ENCODE assay signal across 14 mouse cellular contexts in genomic region chr8:118830291-118830690, GRCm38 (mm10).
DNase-seq lines count a peak whose midpoint lies in the region; ATAC-seq lines count a peak whose summit lies in the region.
"Had no signal": no experiment of that assay in that cellular context is flagged by ENCODE, and none has a peak within 500 bp of the region (broad histone marks: within the 10 kb centered on the region; RNA-seq: fewer than 3 reads in every experiment).

No protein-coding gene starts in this region.

- H3K4me1 ChIP-seq in neural tube, embryonic 13.5 days (replicated peaks), result peaks cover 32% of the 10 kb centered on the region
- H3K4me1 ChIP-seq in neural tube, embryonic 15.5 days, result peaks cover 35% of the 10 kb centered on the region
- H3K4me1 ChIP-seq in stomach, embryonic 14.5 days (ENCODE audit: control insufficient read depth, insufficient read depth, low read length), result no peaks in the 10 kb centered on the region

- no peak overlapping the region for H3K4me3 ChIP-seq in neural tube, embryonic 13.5 days
- H3K4me3 ChIP-seq in neural tube, embryonic 15.5 days (replicated peaks), result no peak overlapping the region
- no peak overlapping the region for H3K4me3 ChIP-seq in stomach, embryonic 14.5 days (ENCODE audit: low read depth, low read length)

- no peaks in the 10 kb centered on the region for H3K9me3 ChIP-seq in neural tube, embryonic 13.5 days
- H3K9me3 ChIP-seq in neural tube, embryonic 15.5 days (replicated peaks), result no peaks in the 10 kb centered on the region
- no peaks in the 10 kb centered on the region for H3K9me3 ChIP-seq in stomach, embryonic 14.5 days (ENCODE audit: control insufficient read depth, low read depth, low read length)

- H3K9ac ChIP-seq in neural tube, embryonic 13.5 days, result 0 out of 2 replicates have a peak overlapping the region, but pooled peaks have one; percentile 17
- H3K9ac ChIP-seq in neural tube, embryonic 15.5 days (replicated peaks), result no peak overlapping the region
- H3K9ac ChIP-seq in stomach, embryonic 14.5 days (replicated peaks; ENCODE audit: low read depth, low read length), result no peak overlapping the region
- H3K9ac ChIP-seq: forebrain, postnatal 0 days had no signal

- ATAC-seq in neural tube, embryonic 13.5 days (ENCODE audit: low read depth), result no peak
- no peak for ATAC-seq in neural tube, embryonic 15.5 days (ENCODE audit: low FRiP score)
- ATAC-seq in common myeloid progenitor, adult 5-6 weeks (replicated peaks; ENCODE audit: low read depth, poor library complexity, severe bottlenecking), result peak; percentile 39; the same call in 1 of the 2 replicates
- peak; percentile 74; the same call in 1 of the 2 replicates for ATAC-seq in stomach, embryonic 14.5 days (ENCODE audit: insufficient number of reproducible peaks, insufficient read depth, low FRiP score, low read depth)
- ATAC-seq: forebrain, postnatal 0 days; hindbrain, embryonic 16.5 days had no signal

- H3K27ac ChIP-seq in neural tube, embryonic 13.5 days (replicated peaks), result no peak overlapping the region
- H3K27ac ChIP-seq in neural tube, embryonic 15.5 days (replicated peaks), result no peak overlapping the region
- H3K27ac ChIP-seq in stomach, embryonic 14.5 days (ENCODE audit: low read length), result no peak overlapping the region
- H3K27ac ChIP-seq: kidney, postnatal 0 days had no signal

- peak; percentile 39 for DNase-seq in CD4-positive helper T cell, adult 2 months (ENCODE audit: low read depth, low spot score)
- no peak for DNase-seq in adrenal gland, adult 8-10 months
- no peak for DNase-seq in thymus, postnatal 4 days
- DNase-seq: cerebellum, adult 9-11 months; forebrain, postnatal 0 days; lung, postnatal 10 days had no signal

- no peaks in the 10 kb centered on the region for H3K27me3 ChIP-seq in neural tube, embryonic 13.5 days
- H3K27me3 ChIP-seq in neural tube, embryonic 15.5 days (replicated peaks), result no peaks in the 10 kb centered on the region
- no peaks in the 10 kb centered on the region for H3K27me3 ChIP-seq in stomach, embryonic 14.5 days (ENCODE audit: control insufficient read depth, insufficient read depth, low read length)

- no peaks in the 10 kb centered on the region for H3K36me3 ChIP-seq in neural tube, embryonic 13.5 days
- H3K36me3 ChIP-seq in neural tube, embryonic 15.5 days, result no peaks in the 10 kb centered on the region
- H3K36me3 ChIP-seq in stomach, embryonic 14.5 days (ENCODE audit: control insufficient read depth, insufficient read depth, low read length), result no peaks in the 10 kb centered on the region
- H3K36me3 ChIP-seq: G1E had no signal

- H3K4me2 ChIP-seq in neural tube, embryonic 13.5 days, result no peak overlapping the region
- H3K4me2 ChIP-seq in neural tube, embryonic 15.5 days, result no peak overlapping the region
- H3K4me2 ChIP-seq in stomach, embryonic 14.5 days (replicated peaks; ENCODE audit: low read depth, low read length), result no peak overlapping the region
- H3K4me2 ChIP-seq: liver, embryonic 11.5 days had no signal

- WGBS in neural tube, embryonic 13.5 days, result 64% methylated on average over 5 of the region's 5 CpGs
- 47% methylated on average over 5 of the region's 5 CpGs for WGBS in neural tube, embryonic 15.5 days
- WGBS in stomach, embryonic 14.5 days, result 64% methylated on average over 5 of the region's 5 CpGs

Comparison
In these comparisons a context has a peak if more than half of its experiments do, and no peak if none do; other contexts are left out.
1. ATAC-seq: peak in common myeloid progenitor, adult 5-6 weeks (single experiment) and stomach, embryonic 14.5 days (single experiment); none in neural tube, embryonic 13.5 days (single experiment) and neural tube, embryonic 15.5 days (single experiment).